Mouse (Mus musculus) erythroblast, embryonic 14.5 days (primary cell): ENCODE measurements around the gene Parvb.

Source experiments
- GATA1 ChIP-seq: IDR thresholded peaks from 2 replicates; pipeline ENCODE4 v1.6.1; 2012; ENCODE audit warnings: low read length, inconsistent platforms, mixed read lengths
- TAL1 ChIP-seq: IDR thresholded peaks from 3 replicates; pipeline ENCODE4 v1.6.1; 2012; ENCODE audit warnings: low read length, inconsistent platforms, mixed read lengths

DNA sequence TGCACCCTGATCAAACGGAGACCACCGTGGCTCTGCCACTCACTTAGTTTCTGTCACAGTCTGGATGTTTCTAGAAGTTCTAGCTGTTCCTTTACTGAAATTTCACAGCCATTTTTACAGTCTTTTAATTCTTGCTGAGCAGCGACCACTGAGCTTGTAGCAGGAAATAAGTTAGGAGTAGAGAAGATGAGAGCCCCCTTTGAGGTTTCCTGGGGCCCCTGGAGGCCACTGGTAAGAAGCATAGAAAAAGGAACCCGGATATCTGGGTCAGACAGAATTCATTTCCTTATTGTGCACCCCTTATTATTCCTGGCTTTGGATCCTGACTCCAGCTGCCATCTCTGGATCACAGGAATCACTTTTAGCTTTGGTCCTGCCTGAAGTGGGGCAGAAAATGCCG, 123.2 kb downstream of the Parvb start:
- no peak for TF ChIP-seq GATA1
- no peak for TF ChIP-seq TAL1
